Mouse (Mus musculus) heart, embryonic 16.5 days (tissue): ENCODE data around the gene Macrod2. TPM values are rescaled to one million over a fixed set of nuclear protein-coding genes. Genes with fewer than 3 reads are reported as not detected.

Experiments
- ATAC-seq: fragments of 200-750 bp; cut with Nextera tagmentation; replicated peaks from 2 replicates; pipeline ENCODE4 v1.8.0; 2017; ENCODE audit warnings: moderate number of reproducible peaks; ENCODE audit not compliant: insufficient read depth, low FRiP score; ENCODE audit errors: extremely low read depth
- H3K27ac ChIP-seq: fragments of 300-500 bp; sonication (generic); 2 replicates; pipeline ENCODE4 v1.5.1; 2014; ENCODE audit warnings: mild to moderate bottlenecking, low read length, control low read depth, moderate library complexity
- H3K27me3 ChIP-seq: fragments of 300-500 bp; sonication (generic); 2 replicates; pipeline ENCODE4 v1.6.1; 2014; ENCODE audit warnings: low read length, mixed read lengths; ENCODE audit not compliant: control insufficient read depth, insufficient read depth
- H3K36me3 ChIP-seq: fragments of 300-500 bp; sonication (generic); 2 replicates; pipeline ENCODE4 v1.6.1; 2014; ENCODE audit not compliant: control insufficient read depth, insufficient read depth
- H3K4me1 ChIP-seq: fragments of 300-500 bp; sonication (generic); 2 replicates; pipeline ENCODE4 v1.6.1; 2014; ENCODE audit warnings: low read length, mixed read lengths; ENCODE audit not compliant: control insufficient read depth, insufficient read depth
- H3K4me2 ChIP-seq: fragments of 300-500 bp; sonication (generic); 2 replicates; pipeline ENCODE4 v1.6.1; 2014; ENCODE audit warnings: low read depth, mild to moderate bottlenecking, control low read depth, low read length
- H3K4me3 ChIP-seq: fragments of 300-500 bp; sonication (generic); 2 replicates; pipeline ENCODE4 v1.5.1; 2014; ENCODE audit warnings: mild to moderate bottlenecking, control low read depth, low read length
- H3K9ac ChIP-seq: fragments of 300-500 bp; sonication (generic); 2 replicates; pipeline ENCODE4 v1.6.1; 2014; ENCODE audit warnings: low read length, control low read depth
- H3K9me3 ChIP-seq: fragments of 300-500 bp; sonication (generic); replicated peaks from 2 replicates; pipeline ENCODE4 v1.6.1; 2016; ENCODE audit warnings: low read length; ENCODE audit not compliant: control insufficient read depth
- WGBS: fragments of 180-500 bp; shearing (Covaris S2); extraction: QIAGEN DNeasy Blood & Tissue Kit; methylation state at CpG from one replicate; pipeline ENCODE4 v1.1.7; 2014; 5-methylcytosine and 5-hydroxymethylcytosine counted together
- polyA plus RNA-seq: library from polyadenylated mRNA; unstranded; fragments of >200 nt; fragmentation: Nextera tagmentation; extraction: Ambion mirVana; gene quantifications from 2 replicates; pipeline ENCODE4 v1.2.1, GENCODE M21; 2015

The Macrod2 gene
- polyA plus RNA-seq, 1 experiment from 2014 or later, result 23.2 TPM

- H3K27me3 ChIP-seq, result no peaks in the 10 kb centered on the region
- H3K4me3 ChIP-seq, result no peak overlapping the region
- no peaks in the 10 kb centered on the region for H3K9me3 ChIP-seq
- H3K36me3 ChIP-seq, result no peaks in the 10 kb centered on the region
- H3K27ac ChIP-seq, result no peak overlapping the region
- no peak for ATAC-seq
- H3K4me1 ChIP-seq, result no peaks in the 10 kb centered on the region
- WGBS, result 58% methylated on average over 2 of the region's 2 CpGs
- no peak overlapping the region for H3K9ac ChIP-seq
- no peak overlapping the region for H3K4me2 ChIP-seq
Observed at GRCm38 (mm10) chr2:141863628-141864165, 1468.6 kb downstream of the Macrod2 start.

DNA sequence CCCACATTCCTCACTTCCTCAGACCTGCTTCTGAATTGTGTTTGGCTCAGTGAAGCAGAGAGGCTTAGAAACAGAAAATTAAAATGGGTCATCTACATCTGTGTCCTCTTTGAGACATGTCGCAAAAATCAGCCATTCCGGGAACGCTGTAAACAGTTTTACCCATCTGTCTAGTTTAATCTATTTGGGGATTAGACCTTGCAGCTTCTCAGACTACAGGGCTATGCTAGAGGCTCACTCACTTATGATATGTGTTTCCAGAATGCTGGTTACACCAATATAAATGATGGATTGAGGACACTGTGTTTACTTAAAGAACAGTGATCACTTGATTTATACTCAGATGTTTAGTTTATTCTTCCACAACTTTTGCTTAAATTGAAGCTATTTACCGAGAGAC, 1475.8 kb downstream of the Macrod2 start:
- H3K4me2 ChIP-seq, result no peak overlapping the region
- no peak overlapping the region for H3K9ac ChIP-seq
- no peaks in the 10 kb centered on the region for H3K27me3 ChIP-seq
- H3K4me3 ChIP-seq, result no peak overlapping the region
- no peak overlapping the region for H3K27ac ChIP-seq
- H3K9me3 ChIP-seq, result no peaks in the 10 kb centered on the region
- H3K4me1 ChIP-seq, result no peaks in the 10 kb centered on the region; the same call in 1 of the 2 replicates
- 87% methylated on average over 4 of the region's 4 CpGs for WGBS
- ATAC-seq, result no peak
- H3K36me3 ChIP-seq, result no peaks in the 10 kb centered on the region

- WGBS, result 27% methylated on average over 10 of the region's 10 CpGs
- peak overlapping the region; percentile 8; the same call in 1 of the 2 replicates for H3K4me2 ChIP-seq
- no peak overlapping the region for H3K4me3 ChIP-seq
- H3K9me3 ChIP-seq, result no peaks in the 10 kb centered on the region
- peak; percentile 65; the same call in 1 of the 2 replicates for ATAC-seq
- H3K36me3 ChIP-seq, result no peaks in the 10 kb centered on the region
- H3K9ac ChIP-seq, result no peak overlapping the region
- no peak overlapping the region for H3K27ac ChIP-seq
- peaks cover 4% of the 10 kb centered on the region; the same call in 1 of the 2 replicates for H3K4me1 ChIP-seq
- H3K27me3 ChIP-seq, result no peaks in the 10 kb centered on the region
Observed at GRCm38 (mm10) chr2:141876155-141876851, 1481.2 kb downstream of the Macrod2 start.

- no peak overlapping the region for H3K4me2 ChIP-seq
- H3K9me3 ChIP-seq, result no peaks in the 10 kb centered on the region
- no peaks in the 10 kb centered on the region for H3K36me3 ChIP-seq
- peaks cover 4% of the 10 kb centered on the region; the same call in 1 of the 2 replicates for H3K4me1 ChIP-seq
- no peak overlapping the region for H3K4me3 ChIP-seq
- H3K9ac ChIP-seq, result no peak overlapping the region
- peak; percentile 60; the same call in 1 of the 2 replicates for ATAC-seq
- H3K27ac ChIP-seq, result no peak overlapping the region
- no peaks in the 10 kb centered on the region for H3K27me3 ChIP-seq
- WGBS, result 50% methylated on average over 2 of the region's 2 CpGs
Observed at GRCm38 (mm10) chr2:141876958-141877357, 1481.8 kb downstream of the Macrod2 start.

DNA sequence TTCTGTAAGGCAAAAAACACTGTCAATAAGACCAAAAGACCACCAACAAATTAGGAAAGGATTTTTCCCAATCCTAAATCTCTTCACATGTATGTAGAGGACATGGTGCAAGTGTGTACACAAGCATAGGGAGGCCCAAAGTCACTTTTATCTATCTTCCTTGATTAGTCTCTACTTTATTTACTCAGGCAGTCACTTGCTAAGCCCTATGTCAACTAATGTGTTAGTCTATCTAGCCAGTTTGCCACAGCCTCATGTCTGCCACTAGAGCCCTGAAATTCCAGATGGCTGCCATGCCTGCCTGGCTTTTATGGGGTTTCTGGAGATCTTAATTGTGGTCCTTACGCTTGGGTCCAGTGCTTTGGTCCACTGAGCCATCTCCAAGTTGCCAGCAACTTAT, 1483.4 kb downstream of the Macrod2 start:
- Histone ChIP-seq H3K27me3 (no peaks in the 10 kb centered on the region), H3K4me3 (no peak overlapping the region), H3K36me3 (no peaks in the 10 kb centered on the region), H3K9ac (no peak overlapping the region), H3K4me1 (peaks cover 4% of the 10 kb centered on the region; the same call in 1 of the 2 replicates), H3K27ac (no peak overlapping the region), H3K4me2 (no peak overlapping the region), H3K9me3 (no peaks in the 10 kb centered on the region)
- ATAC-seq, result no peak
- 83% methylated on average over 1 of the region's 1 CpGs for WGBS

GRCm38 (mm10) chr2:141879711-141880110, 1484.6 kb downstream of the Macrod2 start:
- 49% methylated on average over 9 of the region's 9 CpGs for WGBS
- Histone ChIP-seq H3K9me3 (no peaks in the 10 kb centered on the region), H3K9ac (no peak overlapping the region), H3K4me1 (peaks cover 4% of the 10 kb centered on the region; the same call in 1 of the 2 replicates), H3K27ac (no peak overlapping the region), H3K4me2 (no peak overlapping the region), H3K27me3 (no peaks in the 10 kb centered on the region), H3K4me3 (no peak overlapping the region), H3K36me3 (no peaks in the 10 kb centered on the region)
- no peak for ATAC-seq

DNA sequence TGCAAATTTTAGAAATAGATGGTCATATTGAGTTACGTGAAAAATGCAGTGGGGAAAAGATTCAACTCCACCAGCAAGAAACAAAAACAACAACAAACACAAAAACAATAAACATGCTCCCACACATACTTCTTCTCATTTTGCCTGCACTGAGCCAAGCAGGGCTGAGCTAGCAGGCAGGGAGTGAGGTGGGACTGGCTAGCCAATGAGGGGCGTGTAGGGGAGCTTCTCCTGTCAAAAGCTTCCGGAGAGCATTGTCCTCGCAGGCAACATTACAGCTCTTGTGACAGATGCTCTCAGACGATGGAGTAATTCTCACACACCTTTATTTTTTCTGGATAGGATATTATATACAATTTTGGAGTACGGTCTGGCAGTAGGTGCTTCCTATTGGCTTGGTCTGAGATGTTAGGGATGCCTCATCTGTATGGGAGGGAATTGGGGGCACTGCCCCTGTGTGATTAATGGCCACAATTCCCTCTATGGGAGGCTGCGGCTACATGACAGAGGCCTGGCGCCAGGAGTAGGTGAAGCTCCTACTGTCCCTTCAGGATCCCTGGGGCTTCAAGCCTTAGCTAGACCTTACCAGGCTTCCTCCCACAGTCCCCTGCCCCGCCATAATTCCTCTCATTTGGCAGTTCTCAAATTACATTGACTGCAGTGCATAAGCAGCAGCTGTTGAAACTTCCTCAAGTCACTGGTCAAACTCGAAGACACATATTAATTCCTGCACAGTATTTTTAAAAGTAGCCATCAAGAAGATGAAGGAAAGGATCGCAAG, 1491.8 kb downstream of the Macrod2 start:
- Histone ChIP-seq H3K9ac (no peak overlapping the region), H3K27me3 (no peaks in the 10 kb centered on the region), H3K36me3 (no peaks in the 10 kb centered on the region), H3K9me3 (no peaks in the 10 kb centered on the region), H3K4me3 (no peak overlapping the region), H3K4me1 (no peaks in the 10 kb centered on the region), H3K27ac (no peak overlapping the region), H3K4me2 (no peak overlapping the region)
- ATAC-seq, result no peak
- 63% methylated on average over 11 of the region's 11 CpGs for WGBS

DNA sequence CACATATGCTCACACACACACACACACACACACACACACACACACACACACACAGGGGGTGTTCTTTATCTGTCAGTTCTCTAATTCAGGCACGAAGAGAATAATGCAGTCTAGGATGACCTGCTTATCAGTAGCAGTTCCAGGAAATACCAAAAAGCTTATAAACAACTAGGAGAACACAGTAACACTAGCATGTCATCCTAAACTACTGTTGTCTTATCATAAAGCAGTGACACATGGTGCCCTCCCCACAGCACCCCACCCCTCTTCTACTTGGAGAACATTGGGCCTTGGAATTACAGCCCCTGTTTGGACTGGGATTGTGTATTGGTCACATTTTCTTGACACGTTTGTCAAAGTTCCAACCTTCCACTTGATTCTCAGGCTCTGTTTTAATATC, 1494.4 kb downstream of the Macrod2 start:
- H3K9me3 ChIP-seq, result no peaks in the 10 kb centered on the region
- H3K4me3 ChIP-seq, result no peak overlapping the region
- no peaks in the 10 kb centered on the region for H3K4me1 ChIP-seq
- ATAC-seq, result no peak
- H3K4me2 ChIP-seq, result no peak overlapping the region
- 49% methylated on average over 2 of the region's 2 CpGs for WGBS
- no peak overlapping the region for H3K9ac ChIP-seq
- H3K27ac ChIP-seq, result no peak overlapping the region
- H3K27me3 ChIP-seq, result no peaks in the 10 kb centered on the region
- no peaks in the 10 kb centered on the region for H3K36me3 ChIP-seq

DNA sequence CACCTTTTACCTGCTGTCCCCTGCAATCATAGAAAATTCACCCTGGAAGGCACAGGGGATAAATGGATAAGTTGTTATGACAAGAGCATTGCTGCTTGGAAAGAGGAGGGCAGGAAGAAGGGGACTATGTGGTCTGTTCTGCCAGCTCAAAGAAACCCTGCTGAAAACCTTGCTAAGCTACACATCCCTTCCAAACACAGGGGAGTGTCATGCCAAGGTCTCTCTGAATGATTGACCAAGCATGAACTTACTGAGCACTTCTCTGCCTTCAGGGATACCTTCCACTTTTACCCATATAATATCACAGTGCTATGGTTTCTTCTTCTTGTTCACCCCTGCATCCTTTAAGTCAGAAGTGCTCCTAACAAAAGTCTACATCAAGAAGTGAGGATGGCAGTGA, 1502.8 kb downstream of the Macrod2 start:
- H3K9me3 ChIP-seq, result no peaks in the 10 kb centered on the region
- H3K27ac ChIP-seq, result no peak overlapping the region
- no peaks in the 10 kb centered on the region for H3K27me3 ChIP-seq
- ATAC-seq, result no peak
- H3K9ac ChIP-seq, result no peak overlapping the region
- H3K4me2 ChIP-seq, result no peak overlapping the region
- no peak overlapping the region for H3K4me3 ChIP-seq
- H3K36me3 ChIP-seq, result no peaks in the 10 kb centered on the region
- no peaks in the 10 kb centered on the region for H3K4me1 ChIP-seq
